Mouse (Mus musculus) liver, postnatal 0 days (tissue): Measurements from ENCODE around the gene Fastkd5.

Experiments used
- CTCF ChIP-seq: sonication (generic); IDR thresholded peaks from 2 replicates; pipeline ENCODE4 v1.5.1; 2016; ENCODE audit warnings: antibody characterized with exemption, low read depth
- EP300 ChIP-seq: IDR thresholded peaks from 2 replicates; pipeline ENCODE4 v1.6.1; 2016; ENCODE audit warnings: antibody characterized with exemption, low read depth, mild to moderate bottlenecking

GRCm38 (mm10) chr2:130629080-130629838, 568 bp downstream of the Fastkd5 start:
- TF ChIP-seq CTCF: no peak
- TF ChIP-seq EP300: no peak
